Mouse (Mus musculus) thymus, postnatal 14 days (tissue): ENCODE measurements around the gene Rgl1.

ENCODE experiments used
- DNase-seq: peaks from one replicate; pipeline ENCODE4 v3.0.0; 2021

Rgl1 gene

GRCm38 (mm10) chr1:152612535-152613157 is 153.5 kb downstream of the Rgl1 start:
- DNase-seq = no peak

- DNase-seq = no peak
Measured at GRCm38 (mm10) chr1:152609547-152609946, 156.6 kb downstream of the Rgl1 start.

DNA sequence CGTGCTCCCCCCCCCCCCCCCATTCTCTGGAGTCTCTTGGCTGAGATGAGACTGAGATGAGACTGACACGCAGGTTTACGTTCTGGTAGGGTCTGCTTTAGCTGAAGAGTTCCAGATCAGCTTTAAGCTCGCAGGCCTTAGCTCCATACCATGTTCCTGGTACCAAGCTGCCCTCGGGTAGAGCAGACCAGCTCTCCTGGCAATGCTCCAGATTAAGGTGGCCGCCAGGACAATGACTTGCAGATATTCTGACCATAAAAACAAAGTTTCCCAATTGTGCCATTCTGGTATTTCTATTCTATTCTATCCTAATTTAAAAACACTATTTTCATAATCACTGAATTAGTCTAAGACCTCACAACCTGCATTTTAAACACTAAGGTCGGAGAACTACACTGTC is 157.1 kb downstream of the Rgl1 start:
- no peak for DNase-seq

DNA sequence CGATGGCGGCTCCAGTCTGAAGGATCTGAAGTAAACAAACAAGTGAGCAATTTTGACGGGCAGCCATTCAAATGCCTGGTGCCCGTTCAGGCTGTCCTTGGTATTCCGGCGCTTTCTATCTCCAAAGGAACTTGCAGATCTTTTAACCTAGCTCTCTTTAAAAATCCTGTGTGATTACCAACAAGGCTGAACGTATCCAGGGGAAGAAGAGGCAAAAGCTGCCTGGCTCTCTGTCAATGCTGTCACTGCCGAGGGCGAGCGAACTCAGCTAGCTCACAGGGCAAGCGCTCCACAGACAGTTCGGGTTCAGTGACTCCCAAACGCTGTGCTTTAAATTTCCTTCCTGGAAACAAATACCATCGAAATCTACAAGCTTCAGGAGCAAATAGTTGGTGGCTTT is 158.4 kb downstream of the Rgl1 start:
- no peak for DNase-seq

DNA sequence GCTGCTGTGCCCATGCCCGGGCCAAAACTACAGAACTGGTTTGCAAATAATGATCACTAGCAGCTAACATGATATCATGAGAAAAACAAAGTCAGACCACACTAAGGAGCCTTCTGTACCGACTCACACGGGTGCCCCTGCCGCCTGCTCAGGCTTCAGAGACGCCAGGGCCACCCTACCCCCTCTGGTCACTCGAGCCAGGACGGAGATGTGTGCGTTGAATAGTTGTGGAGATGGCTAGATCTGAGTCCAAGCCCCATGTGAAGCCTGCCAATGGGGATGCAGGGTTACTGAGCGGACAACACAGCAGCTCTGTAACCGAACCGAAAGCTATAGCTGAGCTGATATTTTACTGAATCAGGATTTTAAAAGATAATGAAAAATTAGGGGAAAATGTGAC is 159.4 kb downstream of the Rgl1 start:
- DNase-seq = no peak

DNA sequence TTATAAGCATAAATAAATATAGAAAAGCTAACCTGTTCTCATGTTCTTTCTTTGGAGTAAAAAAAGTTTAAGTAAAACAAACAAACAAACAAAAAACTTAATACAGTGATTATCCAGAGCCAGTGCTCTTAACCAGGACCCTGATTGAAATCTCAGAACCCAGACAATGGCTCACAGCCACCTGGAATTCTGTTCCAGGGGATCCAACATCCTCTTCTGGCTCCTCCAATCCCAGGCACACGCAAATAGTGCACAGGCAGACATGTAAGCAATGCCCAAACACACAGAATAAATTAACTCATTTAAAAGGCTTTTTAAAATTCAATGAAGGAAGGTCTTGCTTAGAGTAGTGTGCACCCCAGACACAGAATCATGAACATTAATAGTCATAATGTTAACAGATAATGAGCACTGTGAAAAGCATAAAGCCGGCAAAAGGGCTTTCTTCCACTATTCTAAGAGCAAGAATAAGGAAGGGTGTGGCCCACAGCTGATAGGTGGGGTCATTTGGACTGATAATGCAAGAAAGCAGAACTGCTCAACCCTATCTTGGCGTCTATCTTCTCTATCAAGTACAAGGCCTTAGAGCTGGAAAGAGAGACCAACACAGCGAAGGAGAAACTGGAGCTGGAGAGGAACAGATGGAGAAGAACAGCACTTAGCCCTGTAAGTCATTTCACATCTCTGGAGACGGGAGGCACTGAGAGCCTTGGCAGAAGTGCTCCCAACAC is 160.1 kb downstream of the Rgl1 start:
- DNase-seq = no peak

GRCm38 (mm10) chr1:152604147-152604546 is 162.0 kb downstream of the Rgl1 start:
- DNase-seq = no peak

- DNase-seq = no peak
Measured at GRCm38 (mm10) chr1:152603628-152604027, 162.5 kb downstream of the Rgl1 start.

DNA sequence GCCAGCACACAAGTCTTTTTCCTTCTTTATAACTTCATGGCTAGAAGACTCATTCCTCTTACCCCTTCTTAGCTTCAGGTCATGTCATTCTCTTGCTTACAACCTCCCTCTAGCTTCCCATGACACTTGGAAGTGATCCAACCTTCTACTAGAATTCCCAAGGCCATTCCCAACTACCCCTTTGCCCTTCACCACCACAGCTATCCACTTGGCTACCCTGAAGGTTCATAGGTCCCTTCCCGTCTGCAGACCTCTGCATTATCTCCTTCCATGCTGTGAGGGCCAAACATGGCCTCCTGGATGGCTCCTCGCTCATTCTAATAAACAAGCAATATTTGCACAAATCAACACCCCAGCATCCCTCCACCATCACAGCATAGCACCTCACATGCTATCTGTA is 165.7 kb downstream of the Rgl1 start:
- DNase-seq = no peak

DNA sequence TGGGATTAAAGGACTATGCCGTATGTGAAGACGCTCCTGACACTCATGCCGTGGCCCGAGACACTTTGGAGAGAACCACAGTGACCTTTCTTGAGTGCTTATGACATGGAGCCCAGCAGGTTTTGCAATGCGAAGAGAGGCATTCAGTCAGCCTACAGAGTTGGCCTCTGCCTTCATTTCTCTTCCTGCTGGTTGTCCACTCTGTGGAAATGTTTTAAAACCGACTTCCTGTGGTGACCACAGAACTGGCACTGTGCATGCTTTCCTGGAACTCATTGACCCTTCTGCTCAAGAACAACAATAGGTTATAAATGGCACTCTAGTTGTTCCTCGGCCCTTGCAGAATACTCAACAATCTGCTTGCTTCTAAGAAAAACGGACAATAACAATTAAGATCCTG is 166.8 kb downstream of the Rgl1 start:
- no peak for DNase-seq

DNA sequence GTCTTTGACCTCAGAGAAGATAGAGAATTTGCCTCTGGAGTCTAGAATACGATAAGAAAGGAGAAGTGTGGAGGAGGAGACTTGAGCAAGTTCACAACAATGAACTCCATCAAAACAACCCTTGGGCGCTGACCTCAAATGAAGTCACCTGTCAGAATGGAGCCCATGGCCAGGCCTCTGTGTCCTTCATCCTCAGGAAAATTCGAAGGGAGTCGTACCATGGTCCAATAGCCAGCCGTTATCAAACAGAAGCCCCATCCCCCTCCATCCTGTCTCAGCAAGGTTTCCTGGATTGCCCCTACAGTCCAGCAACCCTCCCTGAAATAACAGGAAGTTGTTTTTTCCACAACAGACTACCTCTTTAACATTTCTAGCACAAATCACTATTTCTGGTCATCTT is 171.5 kb downstream of the Rgl1 start:
- peak; percentile 48 for DNase-seq

DNA sequence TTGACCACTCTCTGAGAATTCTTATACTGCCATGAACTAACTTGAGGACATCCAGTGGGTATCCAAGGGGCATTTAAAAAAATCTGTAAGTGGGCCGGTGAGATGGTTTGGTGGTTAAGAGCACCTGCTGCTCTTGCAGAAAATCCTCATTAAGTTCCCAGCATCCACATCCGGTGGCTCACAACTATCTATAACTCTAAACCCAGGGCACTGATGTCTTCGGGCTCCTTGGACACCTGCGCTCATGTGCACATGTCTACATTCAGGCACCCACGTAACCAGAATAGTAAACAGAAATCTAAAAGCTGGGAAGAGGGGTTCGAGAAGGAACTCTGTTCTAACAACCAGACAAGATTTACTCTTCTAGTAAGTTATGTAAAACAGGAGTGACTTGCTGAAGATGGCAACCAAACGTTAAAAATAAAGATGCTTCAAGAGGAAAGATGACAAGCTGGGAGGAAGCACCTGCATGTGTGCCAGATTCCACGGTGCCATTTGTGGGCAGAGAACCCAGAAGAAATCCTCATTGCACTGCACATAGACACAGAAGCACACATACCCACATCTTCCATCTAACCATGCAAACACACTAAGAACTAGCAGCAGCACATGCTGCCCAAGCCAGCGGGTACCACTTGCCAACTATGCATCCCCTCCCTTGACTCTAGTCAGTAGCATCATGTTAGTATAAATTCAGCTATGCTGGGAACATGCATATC is 172.2 kb downstream of the Rgl1 start:
- peak; percentile 62 for DNase-seq

GRCm38 (mm10) chr1:152593382-152593781 is 172.8 kb downstream of the Rgl1 start:
- DNase-seq = no peak

DNA sequence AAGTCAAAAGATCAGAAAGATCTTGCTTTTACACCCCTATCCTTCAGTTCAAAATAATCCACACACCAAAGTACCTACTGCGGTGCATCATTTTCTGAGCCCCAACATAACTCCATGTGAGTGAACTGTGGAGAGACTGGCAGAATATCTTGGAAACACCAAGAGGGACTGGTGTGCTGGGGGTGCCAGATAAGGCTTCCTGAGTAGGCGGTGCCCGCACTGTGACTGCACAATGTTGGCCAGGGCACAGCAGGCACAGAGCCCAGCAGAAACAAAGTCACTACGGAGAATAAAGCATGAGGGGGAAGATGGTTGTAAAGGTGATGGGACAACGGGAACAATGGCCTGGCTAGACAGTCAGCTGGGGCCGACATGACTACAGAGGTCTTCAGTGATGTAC is 173.5 kb downstream of the Rgl1 start:
- DNase-seq = peak; percentile 37

DNA sequence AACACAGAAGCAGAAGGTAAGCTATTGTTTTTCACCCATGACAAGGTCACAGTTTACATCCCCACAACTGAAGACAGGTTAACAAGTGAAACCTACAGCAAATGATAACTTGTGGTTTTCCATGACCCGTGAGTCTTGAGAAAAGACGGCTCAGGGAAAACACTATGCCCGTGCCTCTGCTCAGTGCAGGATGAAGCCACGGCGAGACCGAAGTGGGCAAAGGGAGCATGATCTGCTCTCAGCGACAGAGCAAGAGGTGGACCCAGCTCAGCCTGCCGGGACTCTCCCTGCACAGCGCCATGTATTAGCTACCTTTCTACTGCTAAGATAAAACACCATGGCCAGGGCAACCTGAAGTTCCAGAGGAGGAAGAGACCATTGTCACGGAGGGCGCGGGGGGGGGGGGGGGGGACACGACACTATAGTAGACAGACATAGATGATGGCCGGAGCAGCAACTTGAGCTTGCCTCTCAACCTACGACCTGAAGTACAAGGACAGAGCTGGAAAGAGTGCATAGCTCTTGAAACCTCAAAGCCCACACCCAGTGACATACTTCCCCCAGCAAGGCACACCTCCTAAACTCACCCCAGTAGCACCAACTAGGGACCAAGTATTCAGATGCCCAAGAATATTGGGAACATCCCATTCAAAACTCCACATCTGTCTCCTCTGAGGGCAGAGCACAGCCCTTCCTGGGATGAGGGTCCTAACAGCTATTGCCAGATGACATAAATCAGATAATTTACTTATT is 174.2 kb downstream of the Rgl1 start:
- DNase-seq = peak; percentile 19

GRCm38 (mm10) chr1:152590321-152590720 is 175.8 kb downstream of the Rgl1 start:
- no peak for DNase-seq

- no peak for DNase-seq
Measured at GRCm38 (mm10) chr1:152589331-152589935, 176.7 kb downstream of the Rgl1 start.

DNA sequence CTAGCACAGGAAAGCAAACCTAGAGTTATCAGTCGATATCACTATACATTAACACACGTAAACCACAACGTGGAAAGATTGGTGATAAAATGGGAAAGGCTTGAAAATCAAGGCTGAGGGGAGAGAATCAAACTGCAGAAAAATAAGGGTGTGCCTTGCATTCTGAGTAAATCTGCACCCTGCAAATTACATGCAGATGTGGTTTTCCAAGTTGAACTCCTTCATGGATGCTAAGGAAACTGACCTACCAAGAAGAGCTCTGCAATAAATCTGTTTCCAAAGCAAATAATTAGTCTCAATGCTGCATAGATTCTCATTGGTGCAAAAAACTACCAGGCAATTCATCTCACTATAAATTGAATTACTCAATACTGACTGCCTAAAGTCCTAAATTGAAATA is 178.7 kb downstream of the Rgl1 start:
- no peak for DNase-seq

DNA sequence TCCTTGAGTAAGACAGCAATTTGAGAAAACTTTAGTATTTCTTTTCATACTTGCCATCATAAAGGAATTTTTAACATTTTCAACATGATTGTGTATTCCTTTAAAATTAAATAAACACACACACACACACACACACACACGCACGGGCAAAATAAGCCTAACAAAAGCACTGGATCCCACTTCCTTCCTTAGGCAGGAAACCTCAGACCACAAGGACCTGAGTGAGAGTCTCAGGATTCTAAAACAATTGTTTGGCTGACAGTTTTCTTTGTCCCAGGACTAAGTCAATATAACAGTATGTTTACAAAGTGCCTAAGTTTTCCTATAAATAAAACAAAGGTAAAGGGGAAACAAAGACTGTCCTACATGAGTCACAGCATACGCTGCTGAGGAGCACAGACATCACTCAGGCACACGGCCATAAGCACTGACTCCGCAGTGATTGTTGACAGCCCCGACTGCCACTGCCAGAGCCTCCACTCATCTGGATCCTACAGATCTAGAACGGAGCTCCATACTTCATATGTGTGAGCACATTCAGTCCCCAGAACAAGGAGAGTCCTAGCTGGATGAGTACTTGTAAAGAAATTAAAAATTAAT is 180.7 kb downstream of the Rgl1 start:
- peak; percentile 46 for DNase-seq

GRCm38 (mm10) chr1:152584933-152585332 is 181.2 kb downstream of the Rgl1 start:
- no peak for DNase-seq

DNA sequence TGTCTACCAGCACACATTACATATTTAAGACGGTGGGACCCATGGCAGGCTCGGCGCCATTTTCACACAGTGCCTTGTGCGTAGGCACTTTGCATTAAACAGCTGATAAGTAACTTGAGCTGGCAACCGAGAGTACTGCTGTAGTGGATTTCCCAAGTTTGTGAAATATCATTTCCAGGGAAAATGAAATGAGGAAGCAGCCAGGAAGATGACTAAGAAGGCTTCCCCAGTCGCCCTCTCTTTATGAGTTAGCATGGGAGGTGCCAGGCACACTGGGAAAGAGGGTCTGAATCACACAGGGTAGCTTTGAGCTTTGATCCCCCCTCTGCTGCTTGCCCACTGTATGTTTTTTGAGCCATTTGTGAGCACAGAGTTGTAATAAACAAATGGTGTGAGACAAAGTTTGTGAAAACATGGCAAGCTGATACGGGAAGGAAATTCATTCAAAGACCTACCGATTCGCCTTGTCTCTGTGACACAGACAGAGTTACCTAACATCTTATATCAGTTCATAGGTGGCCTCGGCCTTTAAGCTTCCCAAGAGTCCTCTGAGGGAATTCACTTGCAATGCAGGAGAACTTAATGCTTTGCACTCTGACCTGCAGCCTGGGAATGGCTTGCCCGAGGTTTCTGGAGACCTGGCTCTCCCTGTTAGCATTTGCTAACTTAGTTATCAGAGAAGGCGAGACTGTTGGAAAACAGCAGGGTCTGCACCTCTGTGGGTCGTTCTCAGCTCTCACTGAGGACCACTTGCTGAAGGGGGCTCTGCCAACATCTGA is 184.8 kb downstream of the Rgl1 start:
- no peak for DNase-seq

- no peak for DNase-seq
Measured at GRCm38 (mm10) chr1:152578944-152579343, 187.2 kb downstream of the Rgl1 start.
